Mouse (Mus musculus): ENCODE measurements at regions not wholly inside any gene's neighbourhood (a gene's known extent, or its start where the extent isn't known, plus 50 kb on each side); places are given as distances from the start of the nearest gene placed in this dataset.

DNA sequence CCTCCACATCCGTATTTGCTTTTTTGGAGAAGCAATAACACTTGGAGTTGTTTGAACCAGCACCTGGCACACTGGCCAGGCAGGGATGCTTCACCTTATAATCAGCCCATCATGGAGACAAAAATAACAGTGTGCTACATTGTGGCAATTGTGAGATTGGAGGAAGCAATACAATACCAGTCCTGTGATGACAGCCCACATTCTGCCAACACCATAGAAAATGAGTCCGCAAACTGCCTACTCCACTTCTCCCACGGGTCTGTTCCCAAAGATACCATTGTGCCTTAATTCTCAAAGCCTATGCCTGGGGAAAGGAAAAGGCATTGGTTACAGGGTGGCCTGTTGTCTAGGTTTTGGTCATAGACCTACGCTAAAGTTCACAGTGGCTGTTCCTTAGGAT lies 194.9 kb downstream of the Csl start:
- Histone ChIP-seq H3K4me3 (ENCODE audit: low read length) (no peak overlapping the region), H3K27me3 (replicated peaks; ENCODE audit: control insufficient read depth, insufficient read depth, low read length) (no peaks in the 10 kb centered on the region), H3K9me3 (ENCODE audit: control insufficient read depth, low read length) (no peaks in the 10 kb centered on the region), H3K36me3 (ENCODE audit: control insufficient read depth, insufficient read depth, low read length) (no peaks in the 10 kb centered on the region), H3K4me1 (ENCODE audit: control insufficient read depth, insufficient read depth, low read depth, low read length) (no peaks in the 10 kb centered on the region), H3K27ac (ENCODE audit: low read depth, low read length) (no peak overlapping the region), H3K4me2 (ENCODE audit: low read length) (no peak overlapping the region), H3K9ac (ENCODE audit: low read depth, low read length) (no peak overlapping the region)
- 74% methylated on average over 4 of the region's 4 CpGs for WGBS
- no peak for ATAC-seq

DNA sequence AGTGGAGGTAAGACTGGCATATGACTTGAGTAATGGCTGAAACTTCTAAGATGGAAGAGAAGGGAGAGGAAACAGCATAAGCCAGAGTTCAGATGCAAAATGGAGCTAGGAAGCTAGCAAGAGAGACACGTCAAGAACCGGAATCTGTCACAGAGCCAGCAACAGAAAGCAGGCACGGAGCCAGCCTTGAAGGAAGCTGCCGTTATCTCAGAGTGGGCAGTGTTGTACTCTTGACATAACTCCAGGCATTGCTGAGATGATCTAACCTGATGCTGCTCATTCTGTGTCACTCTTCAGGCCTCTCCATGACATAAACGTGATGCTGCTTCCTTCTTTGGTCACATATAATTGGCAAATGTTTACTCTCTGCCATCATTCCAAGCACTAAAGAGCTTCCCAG lies 191.0 kb downstream of the Csl start:
- ATAC-seq = no peak
- H3K4me2 ChIP-seq (ENCODE audit: low read length) = no peak overlapping the region
- H3K9ac ChIP-seq (ENCODE audit: low read depth, low read length) = no peak overlapping the region
- no peaks in the 10 kb centered on the region for H3K36me3 ChIP-seq (ENCODE audit: control insufficient read depth, insufficient read depth, low read length)
- H3K4me3 ChIP-seq (ENCODE audit: low read length) = no peak overlapping the region
- no peaks in the 10 kb centered on the region for H3K4me1 ChIP-seq (ENCODE audit: control insufficient read depth, insufficient read depth, low read depth, low read length)
- H3K9me3 ChIP-seq (ENCODE audit: control insufficient read depth, low read length) = no peaks in the 10 kb centered on the region
- no peaks in the 10 kb centered on the region for H3K27me3 ChIP-seq (replicated peaks; ENCODE audit: control insufficient read depth, insufficient read depth, low read length)
- H3K27ac ChIP-seq (ENCODE audit: low read depth, low read length) = no peak overlapping the region
- WGBS = 62% methylated on average over 5 of the region's 5 CpGs

DNA sequence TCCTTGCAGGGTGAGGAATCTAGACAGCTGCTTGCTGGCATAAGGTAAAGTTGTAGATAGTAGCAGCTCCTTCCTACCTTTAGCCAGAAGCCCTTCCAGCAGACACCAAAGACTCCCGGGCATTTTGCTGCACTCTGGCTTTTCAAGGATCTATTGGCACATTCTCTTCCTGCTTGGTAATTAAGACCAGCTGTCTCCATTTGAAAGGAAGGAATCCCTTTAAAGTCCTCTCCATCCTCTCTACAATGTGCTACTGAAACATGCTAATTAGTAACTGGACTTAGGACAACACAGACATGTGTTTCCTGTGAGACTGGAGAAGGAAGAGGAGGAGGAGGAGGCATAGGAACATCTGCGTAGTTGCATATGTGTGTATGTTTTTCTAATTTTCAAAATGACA lies 189.3 kb downstream of the Csl start:
- Histone ChIP-seq H3K27me3 (replicated peaks; ENCODE audit: control insufficient read depth, insufficient read depth, low read length) (no peaks in the 10 kb centered on the region), H3K4me2 (ENCODE audit: low read length) (no peak overlapping the region), H3K4me1 (ENCODE audit: control insufficient read depth, insufficient read depth, low read depth, low read length) (no peaks in the 10 kb centered on the region), H3K36me3 (ENCODE audit: control insufficient read depth, insufficient read depth, low read length) (no peaks in the 10 kb centered on the region), H3K9ac (ENCODE audit: low read depth, low read length) (no peak overlapping the region), H3K27ac (ENCODE audit: low read depth, low read length) (no peak overlapping the region), H3K9me3 (ENCODE audit: control insufficient read depth, low read length) (no peaks in the 10 kb centered on the region), H3K4me3 (ENCODE audit: low read length) (no peak overlapping the region)
- ATAC-seq = peak; percentile 56
- 55% methylated on average over 2 of the region's 2 CpGs for WGBS

DNA sequence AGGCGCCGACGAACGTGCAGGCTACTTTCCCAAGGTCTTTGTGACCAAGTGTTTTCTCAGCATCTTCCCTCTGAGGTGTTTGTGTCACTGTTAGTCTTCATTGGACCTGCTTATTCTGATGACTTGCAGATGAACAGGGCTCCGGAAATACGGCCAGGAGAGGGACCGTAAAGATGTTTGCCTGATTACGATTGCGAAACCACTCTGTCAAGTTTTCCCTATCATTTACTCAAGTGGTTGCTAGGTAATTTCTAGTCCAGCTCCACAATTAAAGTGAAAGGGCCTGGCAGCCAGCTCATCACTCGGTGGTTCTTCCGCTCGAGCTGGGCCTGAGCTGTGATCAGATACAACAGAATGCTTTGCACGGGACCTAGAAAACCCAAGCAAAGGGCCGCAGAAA lies 185.5 kb downstream of the Csl start:
- no peak overlapping the region for H3K27ac ChIP-seq (ENCODE audit: low read depth, low read length)
- WGBS = 73% methylated on average over 14 of the region's 14 CpGs
- H3K4me2 ChIP-seq (ENCODE audit: low read length) = no peak overlapping the region
- H3K9me3 ChIP-seq (ENCODE audit: control insufficient read depth, low read length) = no peaks in the 10 kb centered on the region
- H3K4me3 ChIP-seq (ENCODE audit: low read length) = no peak overlapping the region
- no peak overlapping the region for H3K9ac ChIP-seq (ENCODE audit: low read depth, low read length)
- no peak for ATAC-seq
- peaks cover 5% of the 10 kb centered on the region; the same call in 1 of the 2 replicates for H3K4me1 ChIP-seq (ENCODE audit: control insufficient read depth, insufficient read depth, low read depth, low read length)
- H3K27me3 ChIP-seq (replicated peaks; ENCODE audit: control insufficient read depth, insufficient read depth, low read length) = no peaks in the 10 kb centered on the region
- no peaks in the 10 kb centered on the region for H3K36me3 ChIP-seq (ENCODE audit: control insufficient read depth, insufficient read depth, low read length)

DNA sequence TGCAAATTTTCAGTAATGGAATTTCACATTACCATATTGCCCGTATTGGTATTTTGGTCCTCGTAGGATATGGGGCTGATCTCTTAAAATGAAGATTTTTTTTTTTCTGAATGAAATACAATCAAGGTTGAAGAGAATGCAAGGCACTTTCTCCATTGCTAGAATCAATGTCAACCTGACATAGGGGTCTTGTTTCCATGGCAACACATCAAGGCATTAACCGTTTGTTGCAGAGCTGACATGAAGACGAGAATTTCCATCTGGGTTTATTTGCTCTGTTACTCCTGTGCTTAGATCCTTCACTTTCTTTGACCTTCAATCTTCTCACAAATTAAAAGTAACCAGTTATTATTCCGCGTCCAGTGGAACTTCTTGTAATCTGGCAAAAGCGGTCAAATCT lies 184.2 kb downstream of the Csl start:
- H3K27ac ChIP-seq (ENCODE audit: low read depth, low read length) = no peak overlapping the region
- peak; percentile 74; the same call in 1 of the 2 replicates for ATAC-seq
- H3K36me3 ChIP-seq (ENCODE audit: control insufficient read depth, insufficient read depth, low read length) = no peaks in the 10 kb centered on the region
- no peak overlapping the region for H3K9ac ChIP-seq (ENCODE audit: low read depth, low read length)
- H3K27me3 ChIP-seq (replicated peaks; ENCODE audit: control insufficient read depth, insufficient read depth, low read length) = no peaks in the 10 kb centered on the region
- peaks cover 5% of the 10 kb centered on the region; the same call in 1 of the 2 replicates for H3K4me1 ChIP-seq (ENCODE audit: control insufficient read depth, insufficient read depth, low read depth, low read length)
- H3K4me2 ChIP-seq (ENCODE audit: low read length) = no peak overlapping the region
- WGBS = 53% methylated on average over 7 of the region's 7 CpGs
- H3K4me3 ChIP-seq (ENCODE audit: low read length) = no peak overlapping the region
- H3K9me3 ChIP-seq (ENCODE audit: control insufficient read depth, low read length) = no peaks in the 10 kb centered on the region

DNA sequence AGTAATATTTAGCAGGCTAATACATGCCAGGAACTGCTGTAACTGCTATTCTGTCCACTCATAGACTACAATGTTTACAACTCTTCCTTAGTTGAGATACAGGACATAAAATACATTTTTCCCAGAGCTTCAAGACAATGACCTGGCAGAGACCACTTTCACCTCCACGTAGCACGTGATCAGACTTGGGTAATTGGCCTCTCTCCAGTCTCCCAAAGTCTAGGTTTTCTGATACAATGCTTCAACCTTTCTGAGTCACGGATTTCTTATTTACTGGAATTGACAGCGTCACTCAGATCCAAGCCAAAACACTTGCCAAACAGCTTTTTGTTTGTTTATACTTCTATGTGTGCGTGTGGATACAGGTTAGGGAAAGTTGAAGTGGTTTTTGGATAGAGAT lies 183.2 kb downstream of the Csl start:
- Histone ChIP-seq H3K36me3 (ENCODE audit: control insufficient read depth, insufficient read depth, low read length) (no peaks in the 10 kb centered on the region), H3K27ac (ENCODE audit: low read depth, low read length) (no peak overlapping the region), H3K9me3 (ENCODE audit: control insufficient read depth, low read length) (no peaks in the 10 kb centered on the region), H3K4me1 (ENCODE audit: control insufficient read depth, insufficient read depth, low read depth, low read length) (peaks cover 5% of the 10 kb centered on the region; the same call in 1 of the 2 replicates), H3K4me2 (ENCODE audit: low read length) (no peak overlapping the region), H3K27me3 (replicated peaks; ENCODE audit: control insufficient read depth, insufficient read depth, low read length) (no peaks in the 10 kb centered on the region), H3K9ac (ENCODE audit: low read depth, low read length) (no peak overlapping the region), H3K4me3 (ENCODE audit: low read length) (no peak overlapping the region)
- no peak for ATAC-seq
- 75% methylated on average over 5 of the region's 5 CpGs for WGBS

DNA sequence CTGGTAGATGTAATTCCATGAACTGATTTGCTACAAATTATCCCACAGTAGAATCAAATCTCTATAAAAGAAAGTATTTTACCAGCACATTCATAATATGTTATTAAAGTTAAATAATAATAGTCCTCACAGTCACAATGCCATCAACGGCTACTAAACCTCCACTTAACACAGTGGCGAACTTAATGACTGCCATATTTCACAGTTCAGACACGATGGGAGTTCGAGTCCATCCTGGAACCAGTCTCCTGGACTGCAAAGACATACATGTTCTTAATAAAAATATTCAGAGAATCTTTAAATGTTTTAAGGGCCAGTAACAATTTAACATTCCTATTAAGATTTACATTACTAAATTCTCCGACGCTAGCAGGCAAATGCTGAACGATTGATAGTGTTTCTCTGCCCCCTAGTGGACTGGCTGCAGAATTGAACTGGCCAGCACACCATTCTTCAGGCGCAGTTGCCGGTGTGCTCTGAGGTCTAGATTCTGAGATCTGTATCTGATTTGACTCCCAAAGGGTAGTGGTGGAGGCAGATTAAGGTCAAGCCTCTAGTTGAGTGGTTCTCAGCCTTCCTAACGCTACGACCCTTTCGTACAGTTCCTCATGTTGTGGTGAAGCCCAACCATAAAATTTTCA lies 182.3 kb downstream of the Csl start:
- H3K4me2 ChIP-seq (ENCODE audit: low read length) = no peak overlapping the region
- H3K4me1 ChIP-seq (ENCODE audit: control insufficient read depth, insufficient read depth, low read depth, low read length) = peaks cover 5% of the 10 kb centered on the region; the same call in 1 of the 2 replicates
- H3K4me3 ChIP-seq (ENCODE audit: low read length) = no peak overlapping the region
- H3K36me3 ChIP-seq (ENCODE audit: control insufficient read depth, insufficient read depth, low read length) = no peaks in the 10 kb centered on the region
- no peak overlapping the region for H3K27ac ChIP-seq (ENCODE audit: low read depth, low read length)
- no peak overlapping the region for H3K9ac ChIP-seq (ENCODE audit: low read depth, low read length)
- peak; percentile 51; the same call in 1 of the 2 replicates for ATAC-seq
- H3K9me3 ChIP-seq (ENCODE audit: control insufficient read depth, low read length) = no peaks in the 10 kb centered on the region
- 29% methylated on average over 12 of the region's 12 CpGs for WGBS
- no peaks in the 10 kb centered on the region for H3K27me3 ChIP-seq (replicated peaks; ENCODE audit: control insufficient read depth, insufficient read depth, low read length)

DNA sequence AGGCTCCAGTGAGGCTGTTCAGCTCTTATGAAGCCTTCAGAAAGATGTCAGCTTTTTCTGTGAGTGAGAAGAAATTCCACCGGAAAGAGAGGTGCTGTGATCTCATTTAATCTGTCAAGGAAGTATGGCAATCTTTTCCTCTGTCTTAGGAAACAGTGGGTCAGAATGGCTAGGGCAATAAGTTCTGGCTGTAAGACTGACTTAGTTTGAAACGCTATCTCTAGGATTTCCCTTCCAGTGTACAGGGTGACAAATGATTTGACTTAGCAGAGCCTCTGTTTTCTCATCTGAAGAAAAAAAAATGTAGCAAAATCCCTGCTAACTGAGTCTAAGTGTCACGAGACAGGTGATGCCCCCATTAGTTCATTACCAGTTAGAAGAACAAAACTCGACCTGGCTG lies 181.1 kb downstream of the Csl start:
- Histone ChIP-seq H3K27me3 (replicated peaks; ENCODE audit: control insufficient read depth, insufficient read depth, low read length) (no peaks in the 10 kb centered on the region), H3K27ac (ENCODE audit: low read depth, low read length) (no peak overlapping the region), H3K4me2 (ENCODE audit: low read length) (no peak overlapping the region), H3K9ac (ENCODE audit: low read depth, low read length) (no peak overlapping the region), H3K4me1 (ENCODE audit: control insufficient read depth, insufficient read depth, low read depth, low read length) (peaks cover 5% of the 10 kb centered on the region; the same call in 1 of the 2 replicates), H3K4me3 (ENCODE audit: low read length) (no peak overlapping the region), H3K9me3 (ENCODE audit: control insufficient read depth, low read length) (no peaks in the 10 kb centered on the region), H3K36me3 (ENCODE audit: control insufficient read depth, insufficient read depth, low read length) (no peaks in the 10 kb centered on the region)
- 60% methylated on average over 4 of the region's 4 CpGs for WGBS
- ATAC-seq = no peak

DNA sequence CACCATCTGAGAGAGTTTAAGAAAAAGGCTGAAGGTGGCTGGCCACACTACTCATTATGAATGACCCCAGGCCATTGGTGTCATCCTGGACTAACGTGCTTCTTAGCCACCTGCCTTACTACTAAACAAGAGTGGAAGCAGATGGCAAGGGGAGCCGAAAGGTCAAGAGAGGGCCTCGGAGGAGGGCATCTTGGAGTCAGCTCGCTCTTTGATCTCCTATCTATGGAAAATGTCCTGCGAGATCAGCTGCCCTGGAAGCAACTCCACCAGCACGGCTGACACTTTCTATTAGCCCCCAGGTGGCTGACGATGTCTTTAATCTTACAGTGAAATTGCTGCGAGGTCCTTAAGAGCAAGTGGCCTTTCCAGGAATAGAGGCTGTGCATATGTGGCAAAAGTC lies 179.3 kb downstream of the Csl start:
- H3K27me3 ChIP-seq (replicated peaks; ENCODE audit: control insufficient read depth, insufficient read depth, low read length) = no peaks in the 10 kb centered on the region
- no peak overlapping the region for H3K4me2 ChIP-seq (ENCODE audit: low read length)
- H3K4me3 ChIP-seq (ENCODE audit: low read length) = no peak overlapping the region
- no peaks in the 10 kb centered on the region for H3K36me3 ChIP-seq (ENCODE audit: control insufficient read depth, insufficient read depth, low read length)
- 54% methylated on average over 8 of the region's 8 CpGs for WGBS
- H3K9me3 ChIP-seq (ENCODE audit: control insufficient read depth, low read length) = no peaks in the 10 kb centered on the region
- no peak overlapping the region for H3K27ac ChIP-seq (ENCODE audit: low read depth, low read length)
- no peak overlapping the region for H3K9ac ChIP-seq (ENCODE audit: low read depth, low read length)
- no peak for ATAC-seq
- H3K4me1 ChIP-seq (ENCODE audit: control insufficient read depth, insufficient read depth, low read depth, low read length) = peaks cover 5% of the 10 kb centered on the region; the same call in 1 of the 2 replicates

Data from hindbrain, embryonic 16.5 days (tissue).